Mouse (Mus musculus) mouse embryonic stem cell (cell line): ENCODE results near the gene Nxf1.

Experiments
- in situ Hi-C, 2 experiments: fragments of 300-500 bp; cut with MboI; formaldehyde crosslinking; loops; 1 replicate in 1 of 2; 3 replicates in 1 of 2; pipeline ENCODE4 v1.14.3; 2019 to 2020; ENCODE audit warnings: low sequenced_read_pairs in 2 of 2, low pct_unique_long_range_greater_than_20kb in 1 of 2, mixed read lengths in 1 of 2; ENCODE audit not compliant: unreplicated experiment in 1 of 2

The Nxf1 gene

GRCm38 (mm10) chr19:8802130-8802821 lies 45.4 kb downstream of the Nxf1 start, which contains the start of gene Zbtb3:
Gene Zbtb3 (plus strand): TSS chr19:8802555.
- in situ Hi-C loops = no loop called here

- in situ Hi-C loops = no loop called here
Measured at GRCm38 (mm10) chr19:8803204-8803780, 46.4 kb downstream of the Nxf1 start.

- in situ Hi-C loops = no loop called here
Measured at GRCm38 (mm10) chr19:8803879-8804660, 47.2 kb downstream of the Nxf1 start.

- in situ Hi-C loops = no loop called here
Measured at GRCm38 (mm10) chr19:8806810-8807209, 49.9 kb downstream of the Nxf1 start.

GRCm38 (mm10) chr19:8815812-8816211 lies 58.9 kb downstream of the Nxf1 start:
- in situ Hi-C loops = no loop called here

- in situ Hi-C loops = no loop called here
Measured at GRCm38 (mm10) chr19:8817001-8817400, 60.1 kb downstream of the Nxf1 start.

- in situ Hi-C loops = no loop called here
Measured at GRCm38 (mm10) chr19:8818301-8818798, 61.5 kb downstream of the Nxf1 start.

GRCm38 (mm10) chr19:8818801-8819595 lies 62.1 kb downstream of the Nxf1 start, which contains the start of gene Ttc9c:
Gene Ttc9c (minus strand): TSS chr19:8819333.
- in situ Hi-C loops = no loop called here

GRCm38 (mm10) chr19:8819596-8820423 lies 62.9 kb downstream of the Nxf1 start, which contains the start of gene Hnrnpul2:
Gene Hnrnpul2 (plus strand): TSS chr19:8820010.
- in situ Hi-C loops = no loop called here
